Mouse (Mus musculus): ENCODE measurements around the gene Fgfbp3.

GRCm38 (mm10) chr19:36961320-36961719 lies 41.9 kb upstream of the Fgfbp3 start:
- TF ChIP-seq CTCF (IDR thresholded peaks at IDR 0.05; ENCODE audit: borderline replicate concordance, insufficient read depth, low read depth, low read length): no peak
- TF ChIP-seq POLR2A (IDR thresholded peaks at IDR 0.05; ENCODE audit: borderline replicate concordance, insufficient read depth, low read length): no peak

Measured in cerebellum, adult 2 months (tissue).